Mouse (Mus musculus) regulatory T cell (primary cell): ENCODE data around the gene Gm10260.

Experiments used
- in situ Hi-C: fragments of 300-600 bp; cut with MboI, MseI; formaldehyde crosslinking; loops from one replicate; pipeline ENCODE4 v1.15.1; 2025; ENCODE audit warnings: high pct_unique_total_duplicates

Gene Gm10260

GRCm38 (mm10) chr13:97760532-97760931 lies at the start of gene Gm10260:
Gm10260 (minus strand) TSS chr13:97760632.
- in situ Hi-C loops = loop anchor here (10.0 kb wide), 1 partner anchor 1364 kb away; no protein-coding TSS in a partner anchor

GRCm38 (mm10) chr13:97809828-97810227 lies 49.4 kb upstream of the Gm10260 start:
- in situ Hi-C loops = loop anchor here (10.0 kb wide), 1 partner anchor 885 kb away; the partner anchor contains the start of gene Tmem171

GRCm38 (mm10) chr13:97805907-97806306 lies 45.5 kb upstream of the Gm10260 start:
- in situ Hi-C loops = no loop called here

- in situ Hi-C loops = no loop called here
These were observed 42.0 kb upstream of the Gm10260 start for GRCm38 (mm10) chr13:97802386-97802785.

GRCm38 (mm10) chr13:97797462-97797861 lies 37.0 kb upstream of the Gm10260 start:
- in situ Hi-C loops = no loop called here

- in situ Hi-C loops = no loop called here
These were observed 34.3 kb upstream of the Gm10260 start for GRCm38 (mm10) chr13:97794780-97795179.

GRCm38 (mm10) chr13:97793932-97794331 lies 33.5 kb upstream of the Gm10260 start:
- in situ Hi-C loops = no loop called here

- in situ Hi-C loops = no loop called here
These were observed 31.2 kb upstream of the Gm10260 start for GRCm38 (mm10) chr13:97791664-97792063.

GRCm38 (mm10) chr13:97789782-97790450 lies 29.5 kb upstream of the Gm10260 start:
- in situ Hi-C loops = no loop called here

GRCm38 (mm10) chr13:97785167-97785835 lies 24.9 kb upstream of the Gm10260 start:
- in situ Hi-C loops = no loop called here

- in situ Hi-C loops = no loop called here
These were observed 23.2 kb upstream of the Gm10260 start for GRCm38 (mm10) chr13:97783423-97784143.

- in situ Hi-C loops = no loop called here
These were observed 21.6 kb upstream of the Gm10260 start for GRCm38 (mm10) chr13:97782063-97782462.

- in situ Hi-C loops = no loop called here
These were observed 21.2 kb upstream of the Gm10260 start for GRCm38 (mm10) chr13:97781637-97782036.

- in situ Hi-C loops = no loop called here
These were observed 20.1 kb upstream of the Gm10260 start for GRCm38 (mm10) chr13:97780556-97780955.

GRCm38 (mm10) chr13:97779657-97780445 lies 19.4 kb upstream of the Gm10260 start:
- in situ Hi-C loops = no loop called here

GRCm38 (mm10) chr13:97778698-97779194 lies 18.3 kb upstream of the Gm10260 start:
- in situ Hi-C loops = no loop called here

- in situ Hi-C loops = no loop called here
These were observed 17.2 kb upstream of the Gm10260 start for GRCm38 (mm10) chr13:97777667-97778066.

GRCm38 (mm10) chr13:97776702-97777101 lies 16.3 kb upstream of the Gm10260 start:
- in situ Hi-C loops = no loop called here

- in situ Hi-C loops = no loop called here
These were observed 15.5 kb upstream of the Gm10260 start for GRCm38 (mm10) chr13:97775907-97776306.

GRCm38 (mm10) chr13:97774740-97775425 lies 14.5 kb upstream of the Gm10260 start:
- in situ Hi-C loops = no loop called here

GRCm38 (mm10) chr13:97769205-97769604 lies 8.8 kb upstream of the Gm10260 start:
- in situ Hi-C loops = loop anchor here (10.0 kb wide), 1 partner anchor 1356 kb away; no protein-coding TSS in a partner anchor
